Mouse (Mus musculus): ENCODE measurements around the gene Eif2b1.
"Not testable (repeated sequence)": the region's sequence is repeated elsewhere in the genome, so short reads cannot be mapped to it uniquely, and the experiment has no call there.

The Eif2b1 gene

DNA sequence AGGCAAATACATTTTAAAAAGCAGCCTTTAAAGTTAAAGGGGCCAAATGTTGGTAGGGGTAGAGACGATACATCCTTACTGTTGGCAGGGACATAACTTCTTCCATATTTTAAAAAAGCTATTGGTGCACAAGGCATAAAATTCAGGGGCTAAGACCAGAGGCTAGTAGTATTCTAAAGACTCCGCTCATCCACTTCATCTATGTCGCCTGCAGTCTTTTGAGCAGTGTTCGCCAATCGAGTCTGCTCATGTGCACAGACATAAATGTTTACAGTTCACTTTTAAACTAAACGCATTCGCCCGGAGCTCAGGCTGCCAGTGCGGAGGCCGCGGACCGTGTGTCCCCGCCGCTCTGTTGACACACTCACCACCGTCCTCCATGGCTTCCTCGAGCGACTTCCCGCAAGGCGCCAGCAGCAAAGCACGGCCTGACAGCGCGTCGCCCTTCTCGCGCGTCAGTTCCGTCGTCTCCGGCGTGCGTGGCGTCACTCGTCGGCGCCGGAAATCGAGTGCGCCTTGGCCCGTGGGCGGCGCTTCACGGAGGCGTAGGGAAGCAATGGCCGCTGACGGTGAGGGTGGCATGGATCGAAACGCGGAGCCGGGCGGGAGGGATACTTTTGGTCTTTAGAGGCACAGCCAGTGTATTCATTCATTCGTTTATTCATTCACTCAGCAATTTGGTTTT is at the start of gene Eif2b1, which contains the start of gene Gtf2h3:
TSS of gene Eif2b1 (minus strand) at position 499 of the 685 bp plus-strand sequence.
TSS of gene Gtf2h3 (plus strand) at position 508 of the 685 bp plus-strand sequence.
- peak; percentile 91 for DNase-seq (ENCODE audit: low read depth)

DNA sequence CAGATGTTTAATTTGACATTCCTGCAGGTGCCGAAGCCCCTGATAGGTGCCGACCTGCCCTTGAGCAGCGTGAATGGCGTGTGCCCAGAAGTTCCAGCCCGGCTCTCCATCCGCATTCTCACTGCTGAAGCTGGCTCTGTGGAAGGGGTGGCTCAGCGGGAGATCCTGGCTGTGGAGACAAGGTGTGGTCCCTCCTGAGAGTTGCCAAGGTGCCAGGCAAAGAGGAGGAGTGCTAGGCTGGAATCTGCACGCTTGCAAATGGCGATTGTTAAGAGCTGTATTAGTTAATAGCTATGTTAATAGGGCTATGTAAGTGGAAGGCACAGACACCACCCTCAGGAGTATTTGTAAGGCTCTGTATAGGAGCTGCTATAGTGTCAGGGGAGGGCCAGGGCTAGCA is 45.4 kb upstream of the Eif2b1 start:
- DNase-seq (ENCODE audit: low read depth), result no peak

DNA sequence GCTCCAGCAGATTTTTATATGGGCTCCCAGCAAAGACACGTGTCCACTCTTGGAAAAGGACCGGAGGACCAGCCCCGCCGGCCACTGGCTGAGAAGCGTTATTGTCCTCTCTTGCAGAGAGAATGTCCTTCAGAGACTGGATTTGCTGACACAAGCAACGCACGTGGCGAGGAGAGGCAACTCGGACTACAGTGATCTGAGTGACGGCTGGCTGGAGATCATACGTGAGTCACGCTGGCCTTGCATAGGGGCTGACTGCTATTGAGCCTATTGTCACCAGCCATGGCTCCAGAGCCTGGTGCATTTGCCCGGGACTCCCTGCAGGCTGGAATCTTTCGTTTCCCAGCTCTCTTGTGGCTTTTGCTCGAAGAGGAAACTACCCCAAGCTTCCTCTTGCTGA is 44.0 kb upstream of the Eif2b1 start:
- no peak for DNase-seq (ENCODE audit: low read depth)

GRCm38 (mm10) chr5:124621362-124621761 is 42.4 kb upstream of the Eif2b1 start:
- no peak for DNase-seq (ENCODE audit: low read depth)

DNA sequence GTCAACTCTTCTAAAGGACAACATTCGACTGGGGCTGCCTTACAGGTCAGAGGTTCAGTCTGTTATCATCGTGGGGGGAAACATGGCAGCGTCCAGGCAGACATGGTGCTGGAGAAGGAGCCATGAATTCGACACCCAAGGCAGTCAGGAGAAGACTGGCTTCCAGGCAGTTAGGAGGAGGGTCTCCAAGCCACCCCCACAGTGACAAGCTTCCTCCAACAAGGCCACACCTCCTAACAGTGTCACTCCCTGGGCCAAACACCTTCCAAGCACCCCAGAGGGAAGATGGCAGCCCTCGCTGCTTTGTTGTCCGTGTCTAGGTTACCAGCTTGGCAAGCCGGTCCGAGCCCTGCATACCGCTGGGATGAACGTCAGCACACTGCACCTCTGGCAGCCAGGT is 39.8 kb upstream of the Eif2b1 start:
- no peak for DNase-seq (ENCODE audit: low read depth)

GRCm38 (mm10) chr5:124614709-124615108 is 35.8 kb upstream of the Eif2b1 start:
- no peak for DNase-seq (ENCODE audit: low read depth)

GRCm38 (mm10) chr5:124610965-124611364 is 32.0 kb upstream of the Eif2b1 start:
- DNase-seq (ENCODE audit: low read depth), result peak; percentile 28

GRCm38 (mm10) chr5:124605041-124605622 is 26.2 kb upstream of the Eif2b1 start:
- DNase-seq (ENCODE audit: low read depth), result no peak

DNA sequence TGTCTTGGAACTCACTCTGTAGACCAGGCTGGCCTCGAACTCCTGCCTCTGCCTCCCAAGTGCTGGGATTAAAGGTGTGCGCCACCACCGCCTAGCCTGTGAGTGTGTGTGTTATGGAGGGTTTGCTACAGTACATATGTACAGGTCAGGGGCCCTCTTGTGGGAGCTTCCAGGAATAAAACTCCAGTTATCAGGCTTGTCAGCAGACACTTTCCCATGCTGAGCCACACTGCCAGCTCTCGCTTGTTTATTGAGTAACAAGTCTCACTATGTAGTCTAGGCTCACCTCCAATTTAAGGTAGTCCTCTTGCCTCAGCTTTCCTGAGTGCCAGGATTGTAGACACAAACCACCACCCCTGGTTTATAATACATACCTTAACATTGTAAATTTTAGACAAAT is 25.4 kb upstream of the Eif2b1 start:
- no peak for DNase-seq (ENCODE audit: low read depth)

GRCm38 (mm10) chr5:124602349-124602748 is 23.4 kb upstream of the Eif2b1 start:
- DNase-seq (ENCODE audit: low read depth), result peak; percentile 52

GRCm38 (mm10) chr5:124599726-124600125 is 20.8 kb upstream of the Eif2b1 start:
- not testable (repeated sequence) for DNase-seq (ENCODE audit: low read depth)

DNA sequence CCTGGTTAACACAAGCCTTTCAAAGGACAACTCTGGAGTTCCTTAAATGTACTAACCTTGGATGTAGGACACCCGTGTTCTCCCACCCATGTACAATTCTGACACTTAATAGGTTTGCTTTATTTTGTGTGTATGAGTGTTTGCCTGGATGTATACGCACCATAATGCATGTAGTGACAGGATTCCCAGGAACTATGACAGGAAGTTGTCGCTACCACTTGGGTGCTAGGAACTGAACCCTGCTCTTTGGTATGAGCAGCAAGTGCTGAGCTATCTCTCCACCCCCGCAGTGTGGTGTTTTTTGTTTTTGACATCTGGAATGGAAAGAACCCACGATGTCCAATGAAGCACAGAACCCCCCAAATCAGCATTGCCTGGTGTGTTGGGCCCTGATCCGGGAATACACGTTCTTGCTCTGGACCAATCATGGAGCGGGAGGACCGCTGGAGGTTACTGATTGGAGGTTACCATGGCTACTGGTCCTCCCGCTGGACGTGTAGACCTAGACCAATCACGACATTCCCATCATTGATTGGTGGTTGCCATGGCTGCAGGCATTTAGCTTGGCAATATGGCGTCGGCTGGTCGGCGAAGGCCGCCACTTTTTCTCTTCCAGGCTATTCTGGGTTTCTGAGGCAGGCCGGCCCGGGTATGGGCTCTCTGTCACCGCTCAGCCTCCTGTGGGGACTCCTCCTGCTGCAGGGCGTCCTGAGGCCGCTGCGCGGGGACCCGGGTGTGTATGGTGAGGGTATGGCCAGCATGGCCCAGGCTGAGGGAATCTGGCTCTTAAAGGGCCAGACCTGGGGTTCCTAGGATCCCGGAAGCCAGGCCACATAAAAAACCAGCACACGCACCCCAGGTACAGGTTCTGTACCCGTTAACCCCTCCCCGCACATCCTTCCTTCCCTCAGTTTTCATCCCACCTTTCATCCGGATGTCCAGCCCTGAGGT is 19.6 kb upstream of the Eif2b1 start:
- DNase-seq (ENCODE audit: low read depth), result peak; percentile 73

DNA sequence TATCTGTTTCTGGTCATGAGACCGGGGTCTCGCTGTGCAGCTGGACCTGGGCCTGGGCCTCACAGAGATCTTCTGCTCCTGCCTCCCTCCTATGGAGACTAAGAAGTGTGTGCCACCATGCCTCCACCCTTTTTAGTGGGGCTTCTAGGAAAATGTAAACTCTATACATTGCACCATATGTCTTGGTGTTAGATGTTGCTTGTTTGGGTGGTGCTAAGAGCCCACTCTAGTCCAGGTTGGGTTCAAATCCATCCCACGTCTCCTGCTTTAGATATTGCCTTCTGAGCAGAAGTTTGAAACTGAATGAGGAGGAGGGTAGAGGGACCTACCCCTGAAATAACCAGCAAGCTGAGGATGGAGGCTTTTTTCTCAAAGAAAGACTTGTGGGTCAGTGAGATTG is 13.8 kb upstream of the Eif2b1 start:
- DNase-seq (ENCODE audit: low read depth), result no peak

DNA sequence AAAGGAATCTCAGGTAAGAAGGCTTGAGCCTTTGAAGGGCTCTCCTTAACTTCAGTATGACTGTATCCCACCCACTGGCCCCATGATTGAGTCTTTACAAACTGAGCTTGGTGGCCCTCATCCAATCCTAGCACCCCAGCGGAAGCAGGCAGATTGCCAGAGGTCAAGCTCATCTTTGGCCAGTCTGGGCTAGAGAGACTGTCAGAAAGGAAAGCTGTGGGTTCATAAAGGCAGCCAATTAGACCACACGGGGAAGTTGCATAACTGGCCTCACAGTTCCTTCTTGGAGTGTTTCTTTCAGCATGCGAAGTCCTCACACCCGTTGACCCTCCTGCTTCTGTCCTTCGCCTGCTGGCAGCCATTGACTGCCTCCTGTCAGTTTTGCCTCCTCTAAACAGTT is 3.6 kb upstream of the Eif2b1 start:
- DNase-seq (ENCODE audit: low read depth), result no peak

DNA sequence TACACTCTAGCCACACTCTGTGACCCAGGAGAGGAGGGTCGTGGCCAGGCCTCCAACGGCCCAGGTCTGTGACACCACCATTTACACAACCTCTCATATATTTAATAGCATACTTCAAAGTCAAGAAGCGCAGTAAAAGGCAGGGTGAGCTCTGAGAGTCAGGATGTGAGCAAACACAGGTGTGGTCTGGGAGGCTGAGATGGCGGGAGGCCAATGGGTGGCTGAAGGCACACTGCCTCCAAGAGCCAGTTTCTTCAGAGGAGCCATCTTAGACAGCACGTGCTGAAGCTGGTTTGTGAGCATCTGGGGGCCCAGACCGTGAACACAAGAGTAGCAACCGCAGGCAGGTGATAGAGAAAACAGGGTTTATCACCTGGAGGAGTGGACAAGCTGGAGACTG is 3.5 kb downstream of the Eif2b1 start:
- no peak for DNase-seq (ENCODE audit: low read depth)

GRCm38 (mm10) chr5:124571068-124571467 is 7.9 kb downstream of the Eif2b1 start:
- DNase-seq (ENCODE audit: low read depth), result no peak

DNA sequence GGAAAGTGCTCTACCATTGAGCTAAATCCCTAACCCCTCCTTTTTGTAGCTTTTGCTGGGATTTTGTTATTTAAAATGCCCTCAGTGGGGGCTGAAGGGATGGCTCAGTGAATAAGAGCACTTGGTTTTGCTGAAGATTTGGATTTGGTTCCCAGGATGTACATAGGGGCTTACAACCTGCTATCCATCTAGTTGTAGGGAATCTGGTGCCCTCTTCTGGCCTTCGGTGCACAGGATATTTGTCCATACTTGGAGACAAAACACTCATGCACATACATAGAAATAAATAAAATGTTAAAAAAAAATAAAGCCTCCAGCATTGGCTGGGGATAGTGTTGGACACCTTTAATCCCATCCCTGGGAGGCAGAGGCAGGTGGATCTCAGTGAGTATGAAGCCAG is 23.8 kb downstream of the Eif2b1 start:
- no peak for DNase-seq (ENCODE audit: low read depth)

- no peak for DNase-seq (ENCODE audit: low read depth)
Observed at GRCm38 (mm10) chr5:124553607-124554006, 25.3 kb downstream of the Eif2b1 start.

- DNase-seq (ENCODE audit: low read depth), result peak; percentile 95
Observed at GRCm38 (mm10) chr5:124552558-124553307, 26.2 kb downstream of the Eif2b1 start, which contains the start of gene Ddx55. Gene Ddx55 (plus strand): TSS chr5:124552864.

DNA sequence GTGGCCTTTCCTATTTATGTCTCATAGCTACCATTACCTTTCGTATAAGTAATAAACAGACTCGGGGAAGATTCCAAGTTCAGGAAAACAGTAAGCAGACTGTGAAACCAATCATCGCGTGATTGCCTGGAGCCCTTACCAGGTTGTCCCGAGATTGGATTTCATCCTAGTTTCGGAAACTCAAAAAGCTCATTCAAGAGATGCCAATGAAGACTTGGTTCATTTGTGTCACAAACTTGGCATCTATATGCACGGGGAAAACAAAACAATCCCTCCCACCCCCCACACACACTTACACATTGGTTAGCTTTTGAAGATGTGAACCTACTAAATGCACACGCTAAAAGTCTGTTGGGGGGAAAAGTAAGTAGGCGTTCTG is 26.8 kb downstream of the Eif2b1 start:
- no peak for DNase-seq (ENCODE audit: low read depth)

DNA sequence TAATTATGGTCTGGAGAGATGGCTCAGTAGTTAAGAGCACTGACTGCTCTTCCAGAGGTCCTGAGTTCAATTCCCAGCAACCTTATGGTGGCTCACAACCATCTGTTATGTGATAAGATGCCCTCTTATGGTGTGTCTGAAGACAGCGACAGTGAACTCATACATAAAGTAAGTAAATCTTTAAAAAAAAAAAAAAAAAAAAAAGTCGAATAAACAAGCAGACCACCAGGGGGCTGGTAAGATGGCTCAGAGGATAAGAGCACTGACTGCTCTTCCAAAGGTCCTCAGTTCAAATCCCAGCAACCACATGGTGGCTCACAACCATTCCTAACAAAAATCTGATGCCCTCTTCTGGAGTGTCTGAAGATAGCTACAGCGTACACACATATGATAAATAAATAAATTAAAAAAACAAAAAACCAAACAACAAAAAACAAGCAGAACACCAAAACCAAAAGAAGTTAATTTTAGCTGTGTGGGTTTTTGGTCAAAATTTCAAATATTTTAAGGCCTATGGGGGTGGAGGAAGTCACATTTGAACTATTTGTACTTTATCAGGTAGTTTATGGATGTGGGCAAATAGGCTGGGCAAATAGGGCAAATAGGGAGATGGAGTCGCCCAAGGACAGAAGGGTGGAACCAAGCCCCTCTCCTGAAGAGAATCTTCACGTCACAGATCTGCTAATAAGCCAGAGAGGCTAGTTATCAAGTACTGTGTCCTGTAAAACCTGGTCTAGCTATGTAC is 27.4 kb downstream of the Eif2b1 start:
- DNase-seq (ENCODE audit: low read depth), result not testable (repeated sequence)
